Mouse (Mus musculus) common myeloid progenitor, adult 5-6 weeks (primary cell): ENCODE results near the gene Tmem237. TPM values are rescaled to one million over a fixed set of nuclear protein-coding genes. Genes with fewer than 3 reads are reported as not detected.

ENCODE experiments used
- ATAC-seq: replicated peaks from 2 replicates; pipeline ENCODE4 v1.8.0; 2016; ENCODE audit warnings: low read depth, mild to moderate bottlenecking, moderate TSS enrichment, inconsistent platforms; ENCODE audit not compliant: poor library complexity, severe bottlenecking
- total RNA-seq: library from RNA; stranded (forward); fragments of 200-1000, 187-1606 nt; gene quantifications from 2 replicates; pipeline ENCODE4 v1.2.3, GENCODE M21; 2017

Gene Tmem237
- 14.3 and 23.7 TPM in 2 replicates for total RNA-seq

GRCm38 (mm10) chr1:59119720-59120457 lies at the start of gene Tmem237:
Gene Tmem237, minus strand, starts transcription at chr1:59120408.
- ATAC-seq = peak; percentile 95

DNA sequence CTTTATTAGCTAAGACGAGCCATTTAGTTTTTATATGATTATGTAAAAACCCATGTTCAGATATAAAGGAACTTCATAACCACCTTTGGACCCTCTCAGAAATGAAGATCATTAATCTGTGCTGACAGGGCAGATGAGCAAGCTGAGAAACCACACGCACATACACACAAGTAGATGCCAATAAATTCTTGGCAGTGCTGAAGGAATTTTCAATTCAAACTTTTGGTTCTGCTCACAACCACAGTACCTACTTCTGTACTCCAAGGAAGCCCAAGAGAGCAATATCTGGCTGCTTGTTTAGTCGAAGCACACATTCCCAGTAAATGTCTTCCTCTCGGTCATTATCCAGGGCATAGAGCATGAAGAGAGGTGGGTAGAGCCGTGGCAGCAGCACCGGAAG lies 49.4 kb upstream of the Tmem237 start:
- no peak for ATAC-seq

- ATAC-seq = no peak
Measured at GRCm38 (mm10) chr1:59168556-59168955, 48.3 kb upstream of the Tmem237 start.

GRCm38 (mm10) chr1:59167654-59168425 lies 47.6 kb upstream of the Tmem237 start:
- ATAC-seq = no peak

GRCm38 (mm10) chr1:59166232-59166905 lies 46.2 kb upstream of the Tmem237 start:
- no peak for ATAC-seq

GRCm38 (mm10) chr1:59163918-59164317 lies 43.7 kb upstream of the Tmem237 start:
- no peak for ATAC-seq

DNA sequence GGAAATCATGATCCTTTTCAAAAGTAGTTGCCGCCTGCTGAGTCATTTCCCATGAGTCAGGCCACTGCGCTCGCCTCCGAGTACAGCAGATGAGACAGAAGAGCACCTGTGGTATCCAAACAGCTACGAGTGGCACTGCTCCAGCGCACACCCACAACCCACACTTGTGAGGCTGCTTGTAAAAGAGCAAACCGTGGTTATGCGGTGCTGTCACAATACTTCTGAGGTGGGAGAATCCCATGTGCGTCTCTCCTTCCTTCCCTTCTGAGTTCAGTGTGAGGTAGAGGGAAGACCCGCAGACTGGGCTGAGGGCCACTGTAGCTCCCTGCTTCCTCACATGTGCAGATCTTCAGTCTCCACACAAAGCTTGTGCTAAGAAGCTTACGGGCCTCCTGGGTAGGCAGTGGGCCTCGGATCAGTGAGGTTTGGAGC lies 42.8 kb upstream of the Tmem237 start, which contains the start of gene Mpp4:
Gene Mpp4, minus strand, starts transcription at position 360 of the 432 bp plus-strand sequence.
- ATAC-seq = peak; percentile 85

- 0 out of 2 replicates have a peak, but pooled peaks have one; percentile 4 for ATAC-seq
Measured at GRCm38 (mm10) chr1:59162309-59163024, 42.3 kb upstream of the Tmem237 start.

GRCm38 (mm10) chr1:59161396-59161795 lies 41.2 kb upstream of the Tmem237 start:
- ATAC-seq = no peak

- no peak for ATAC-seq
Measured at GRCm38 (mm10) chr1:59160871-59161270, 40.7 kb upstream of the Tmem237 start.

DNA sequence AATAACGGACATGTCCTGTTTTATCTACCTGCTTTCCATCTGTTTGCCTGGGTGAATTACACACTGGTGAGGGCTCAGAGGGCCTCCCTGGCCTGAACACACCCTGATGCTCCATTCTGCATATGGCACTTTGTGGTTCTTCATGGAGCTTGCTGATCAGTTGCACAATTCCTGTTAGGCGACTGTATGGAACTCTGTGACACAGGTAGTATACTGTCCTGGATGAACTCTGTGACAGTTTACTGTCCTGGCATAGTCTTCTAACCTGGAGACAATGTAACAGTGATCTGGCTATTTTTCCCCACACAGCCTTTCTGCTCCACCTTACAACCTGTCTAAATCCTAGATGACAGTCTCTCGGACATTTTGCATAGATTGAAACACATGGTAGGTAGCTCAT lies 38.9 kb upstream of the Tmem237 start:
- no peak for ATAC-seq

DNA sequence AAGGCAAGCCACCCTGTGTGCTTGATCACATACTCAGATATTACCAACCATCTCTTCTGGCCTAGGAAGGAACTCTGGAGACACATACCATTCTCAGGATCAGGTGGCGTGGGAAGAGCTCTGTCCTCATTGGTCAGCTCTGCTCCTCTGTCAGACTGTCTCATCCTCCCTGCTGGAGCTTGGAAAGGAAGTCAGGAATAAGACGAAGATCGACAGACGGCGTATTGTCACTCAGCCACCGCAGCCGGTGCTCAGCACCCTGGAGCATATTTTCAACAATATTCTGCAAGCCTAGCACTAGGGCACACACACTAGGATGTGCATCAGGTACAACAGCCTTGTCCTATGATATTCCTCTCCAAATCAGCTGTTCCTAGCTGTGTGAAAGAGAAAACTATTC lies 38.3 kb upstream of the Tmem237 start:
- no peak for ATAC-seq

DNA sequence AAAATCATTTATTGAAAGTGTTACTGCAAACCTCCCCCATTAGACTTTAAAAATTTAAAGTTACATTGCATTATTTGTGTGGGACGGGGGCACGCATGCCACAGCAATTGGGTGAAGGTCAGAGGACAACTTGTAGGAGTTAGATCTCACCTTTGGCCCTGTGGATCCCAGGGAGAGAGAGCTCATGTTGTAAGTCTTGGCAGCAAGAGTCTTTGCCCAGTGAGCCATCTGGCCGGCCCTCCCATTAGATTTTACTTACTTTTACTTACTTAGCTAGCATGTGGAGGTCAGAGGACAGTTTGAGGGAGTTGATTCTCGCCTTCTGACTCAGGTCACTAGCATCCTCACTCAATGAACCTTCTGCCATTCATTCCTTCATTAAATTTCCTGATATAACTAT lies 37.6 kb upstream of the Tmem237 start:
- no peak for ATAC-seq

GRCm38 (mm10) chr1:59152346-59152745 lies 32.1 kb upstream of the Tmem237 start:
- no peak for ATAC-seq

- ATAC-seq = peak; percentile 65
Measured at GRCm38 (mm10) chr1:59150542-59150941, 30.3 kb upstream of the Tmem237 start.

DNA sequence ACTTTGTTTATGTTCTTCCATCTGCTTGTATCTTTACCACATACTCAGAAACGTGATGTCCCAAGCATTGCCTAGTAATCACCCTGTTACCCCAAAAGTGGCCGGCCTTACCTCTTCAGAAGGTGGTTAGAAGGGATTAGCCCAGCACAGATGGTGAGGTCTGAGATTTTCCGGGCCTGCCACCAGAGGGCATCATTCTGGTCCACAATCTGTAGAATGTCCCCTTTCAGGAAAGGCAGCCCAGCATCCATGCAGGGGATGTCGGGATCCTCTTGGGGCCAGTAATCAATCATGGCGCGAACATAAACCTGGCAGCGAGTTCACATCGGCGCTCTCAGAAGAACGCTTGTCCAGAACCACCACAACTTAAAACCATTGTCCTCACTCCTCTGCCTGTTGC lies 24.3 kb upstream of the Tmem237 start:
- ATAC-seq = peak; percentile 56; the same call in 1 of the 2 replicates

GRCm38 (mm10) chr1:59142809-59143208 lies 22.6 kb upstream of the Tmem237 start:
- peak; percentile 88 for ATAC-seq

DNA sequence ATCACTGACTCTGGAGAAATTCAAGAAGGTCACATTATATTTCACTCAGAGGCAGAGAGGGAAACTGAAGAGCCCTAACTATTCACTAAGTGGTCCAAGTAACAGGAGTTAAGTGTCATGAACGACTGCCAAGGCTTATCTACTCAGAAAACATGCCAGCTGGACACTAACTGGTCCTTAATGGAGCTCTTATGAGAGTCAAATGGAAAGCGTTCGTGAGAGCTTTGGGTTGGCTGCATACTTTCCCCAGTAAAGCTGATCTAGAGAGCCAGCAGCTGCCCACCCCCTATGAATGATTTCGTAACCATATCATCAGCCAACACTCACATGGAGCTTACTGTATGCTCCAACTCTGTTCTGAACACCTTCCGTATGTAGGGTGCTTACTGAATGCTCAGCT lies 14.2 kb upstream of the Tmem237 start:
- no peak for ATAC-seq

DNA sequence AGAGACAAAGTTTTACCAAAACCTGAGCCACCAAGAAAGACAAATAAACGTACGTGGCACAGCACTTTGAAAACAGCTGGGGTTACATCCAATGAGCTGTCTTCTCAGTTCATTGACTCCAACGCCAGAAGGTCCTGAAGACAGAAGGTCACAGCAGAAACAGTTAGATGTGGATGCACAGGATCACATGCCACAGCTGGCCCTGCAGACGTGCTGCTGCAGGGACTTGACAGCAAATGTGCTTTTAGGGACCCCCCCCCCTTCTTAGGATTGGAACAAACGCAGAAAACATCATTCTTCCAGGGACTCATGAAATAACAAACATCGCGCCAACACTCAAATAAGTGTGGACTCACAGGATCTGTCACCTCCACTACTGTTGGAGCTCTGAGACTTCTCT lies 8.7 kb upstream of the Tmem237 start:
- no peak for ATAC-seq

DNA sequence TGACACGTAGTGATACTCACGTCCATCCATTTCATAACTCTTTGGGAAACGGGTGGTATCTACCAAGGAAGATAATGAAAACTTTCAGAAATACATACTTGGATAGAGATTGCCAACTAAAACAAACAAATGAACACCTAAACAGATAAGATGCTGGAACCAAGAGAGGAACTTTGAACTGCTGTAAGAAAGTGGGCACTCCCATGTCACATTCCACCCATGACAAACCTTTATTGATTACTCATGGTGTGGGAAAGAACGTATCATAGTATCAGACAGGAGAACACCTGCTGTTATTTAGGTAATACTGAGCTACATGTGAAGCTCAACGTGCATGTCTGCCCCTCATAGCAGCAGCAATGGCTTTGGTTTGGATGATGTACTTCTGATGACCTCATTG lies 5.3 kb upstream of the Tmem237 start:
- ATAC-seq = no peak
